Mouse (Mus musculus) layer of hippocampus, postnatal 36 days (tissue): Measurements from ENCODE around the gene Olfr470. TPM values are rescaled to one million over a fixed set of nuclear protein-coding genes. Genes with fewer than 3 reads are reported as not detected.
"Not testable (repeated sequence)": the region's sequence is repeated elsewhere in the genome, so short reads cannot be mapped to it uniquely, and the experiment has no call there.

Experiments used
- DNase-seq, 2 experiments: peaks; one replicate each; pipeline ENCODE4 v3.0.0; 2022
- total RNA-seq, 2 experiments: library from RNA; stranded (reverse); gene quantifications; 2 replicates each; pipeline ENCODE4 v1.2.3; 2021

The Olfr470 gene
- total RNA-seq = not detected

GRCm38 (mm10) chr7:107847390-107847789 is at the start of gene Olfr470:
TSS of gene Olfr470 (minus strand) at chr7:107847490.
- not testable (repeated sequence) for DNase-seq

DNA sequence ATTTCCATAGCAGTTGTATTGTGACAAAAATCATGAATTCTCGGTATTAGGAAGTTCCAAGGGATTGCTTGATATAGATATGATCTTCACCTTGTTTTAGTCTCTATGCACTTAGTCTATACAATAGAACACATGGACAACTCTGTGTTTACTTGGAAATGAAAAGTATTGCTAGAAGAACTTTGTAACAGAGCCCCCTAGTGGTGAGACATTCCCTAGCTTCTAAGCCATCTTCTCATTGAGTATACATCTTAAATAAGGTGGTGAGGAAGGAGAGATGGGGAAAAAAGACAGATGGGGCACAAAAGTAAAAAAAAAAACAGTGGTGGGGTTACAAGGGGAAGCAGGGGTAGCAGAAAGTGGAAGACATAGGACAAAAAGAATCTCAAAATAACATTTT is 5.6 kb downstream of the Olfr470 start:
- no peak for DNase-seq

GRCm38 (mm10) chr7:107825441-107825840 is 21.8 kb downstream of the Olfr470 start, which contains the start of gene Olfr469:
TSS of gene Olfr469 (minus strand) at chr7:107825541.
- not testable (repeated sequence) for DNase-seq

GRCm38 (mm10) chr7:107823867-107824266 is 23.4 kb downstream of the Olfr470 start:
- not testable (repeated sequence) for DNase-seq

DNA sequence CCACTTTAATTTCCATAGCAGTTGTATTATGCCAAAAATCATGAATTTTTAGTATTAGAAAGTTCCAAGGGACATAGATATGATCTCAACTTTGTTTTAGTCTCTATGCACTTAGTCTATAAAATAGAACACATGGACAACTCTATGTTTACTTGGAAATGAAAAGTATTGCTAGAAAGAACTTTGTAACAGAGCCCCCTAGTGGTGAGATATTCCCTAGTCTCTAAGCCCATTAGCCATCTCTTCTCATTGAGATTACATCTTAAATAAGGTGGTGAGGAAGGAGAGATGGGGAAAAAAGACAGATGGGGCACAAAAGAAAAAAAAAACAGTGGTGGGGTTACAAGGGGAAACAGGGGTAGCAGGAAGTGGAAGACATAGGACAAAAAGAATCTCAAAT is 27.8 kb downstream of the Olfr470 start:
- no peak for DNase-seq

GRCm38 (mm10) chr7:107811963-107812362 is 35.3 kb downstream of the Olfr470 start, which contains the start of gene Olfr467:
TSS of gene Olfr467 (plus strand) at chr7:107812263.
- no peak for DNase-seq

DNA sequence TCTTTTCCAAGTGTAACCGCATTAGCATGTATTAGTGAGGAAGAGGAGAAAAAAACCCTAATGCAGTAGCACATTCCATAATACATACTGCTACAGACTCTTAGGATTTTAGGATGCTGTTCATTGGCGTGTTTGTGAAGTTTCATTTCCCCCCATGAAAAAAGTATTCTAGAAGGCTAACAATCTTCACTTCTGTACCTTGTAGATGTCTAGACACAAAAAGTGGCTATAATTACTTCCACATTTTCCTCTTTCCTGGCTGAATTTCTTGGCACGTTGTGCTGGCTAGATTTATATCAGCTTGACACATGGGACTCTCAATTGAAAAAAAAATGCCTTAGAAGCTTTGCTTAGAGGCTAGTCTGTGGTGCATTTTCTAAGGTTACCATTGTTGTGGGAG is 45.2 kb downstream of the Olfr470 start:
- DNase-seq = no peak

GRCm38 (mm10) chr7:107801108-107801507 is 46.2 kb downstream of the Olfr470 start, which contains the start of gene Ovch2:
TSS of gene Ovch2 (minus strand) at chr7:107801208.
- no peak for DNase-seq

DNA sequence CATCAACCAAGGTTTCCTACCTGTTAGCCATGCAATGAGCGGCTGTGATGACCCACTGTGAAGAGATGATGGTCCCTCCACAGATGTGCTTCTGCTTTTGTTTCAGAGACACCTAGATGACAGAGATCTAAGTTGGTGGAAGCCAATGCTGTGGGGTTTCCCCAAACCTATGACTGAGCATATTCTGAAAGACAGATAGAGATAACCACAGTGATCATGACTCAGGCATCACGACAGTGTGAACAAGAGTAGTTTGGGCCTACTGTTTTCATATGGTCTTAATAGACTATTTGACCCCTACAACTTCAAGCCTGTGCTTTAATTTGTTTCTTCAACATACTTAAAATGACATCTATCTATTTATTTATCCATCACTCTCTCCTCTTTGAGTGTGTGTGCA is 50.8 kb downstream of the Olfr470 start:
- no peak for DNase-seq

Other genes starting within 250 kb of the Olfr470 start
- not detected for gene 5330417H12Rik, start 222.3 kb downstream of the Olfr470 start, total RNA-seq
- gene Cyb5r2, start 89.5 kb downstream of the Olfr470 start, total RNA-seq = not detected
- gene Ovch2, start 46.3 kb downstream of the Olfr470 start, total RNA-seq = not detected
- not detected for gene Olfr467, start 35.2 kb downstream of the Olfr470 start, total RNA-seq
- not detected for gene Olfr469, start 21.9 kb downstream of the Olfr470 start, total RNA-seq
- not detected for gene Olfr472, start 50.4 kb upstream of the Olfr470 start, total RNA-seq
- gene Olfr473, start 83.0 kb upstream of the Olfr470 start, total RNA-seq = not detected
- not detected for gene Olfr474, start 107.2 kb upstream of the Olfr470 start, total RNA-seq
- gene Olfr476, start 117.3 kb upstream of the Olfr470 start, total RNA-seq = not detected
- not detected for gene Olfr477, start 139.2 kb upstream of the Olfr470 start, total RNA-seq
- not detected for gene Olfr478, start 186.5 kb upstream of the Olfr470 start, total RNA-seq
- not detected for gene Olfr479, start 203.2 kb upstream of the Olfr470 start, total RNA-seq
- not detected for gene Olfr480, start 219.9 kb upstream of the Olfr470 start, total RNA-seq
- not detected for gene Olfr481, start 232.4 kb upstream of the Olfr470 start, total RNA-seq